Mouse (Mus musculus) erythroblast, embryonic 14.5 days (primary cell): ENCODE data around the gene Wipi1.

Source experiments
- GATA1 ChIP-seq: IDR thresholded peaks from 2 replicates; pipeline ENCODE4 v1.6.1; 2012; ENCODE audit warnings: low read length, inconsistent platforms, mixed read lengths
- TAL1 ChIP-seq: IDR thresholded peaks from 3 replicates; pipeline ENCODE4 v1.6.1; 2012; ENCODE audit warnings: low read length, inconsistent platforms, mixed read lengths

DNA sequence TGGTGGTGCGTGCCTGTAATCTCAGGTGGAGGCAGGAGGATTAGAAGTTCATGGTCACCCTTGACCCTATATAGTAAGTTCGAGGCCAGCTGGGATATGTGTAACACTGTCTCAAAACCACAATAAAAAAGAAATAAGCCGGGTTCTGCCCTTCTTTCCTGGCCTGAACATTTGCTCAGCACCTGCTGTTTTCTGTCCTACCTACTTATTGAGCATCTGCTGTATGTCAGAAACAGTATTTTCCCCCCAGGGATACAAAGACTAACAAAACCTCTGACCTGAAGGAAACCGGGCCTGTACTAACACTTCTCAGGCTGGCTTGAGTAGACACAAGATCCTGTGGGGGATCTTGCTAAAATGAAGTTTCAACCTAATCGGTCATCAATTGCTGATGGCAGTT lies 74.8 kb downstream of the Wipi1 start:
- TF ChIP-seq GATA1 (no peak), TAL1 (no peak)
